Mouse (Mus musculus) limb, embryonic 15.5 days (tissue): ENCODE measurements around the gene Luzp1. TPM values are rescaled to one million over a fixed set of nuclear protein-coding genes. Genes with fewer than 3 reads are reported as not detected.

ENCODE experiments used
- ATAC-seq: fragments of 200-750 bp; cut with Nextera tagmentation; 2 replicates; pipeline ENCODE4 v1.8.0; 2017; ENCODE audit warnings: low read depth, moderate TSS enrichment; ENCODE audit not compliant: insufficient number of reproducible peaks, low FRiP score, low TSS enrichment
- H3K27ac ChIP-seq: fragments of 300-500 bp; sonication (generic); 2 replicates; pipeline ENCODE4 v1.5.1; 2015; ENCODE audit warnings: moderate library complexity, mild to moderate bottlenecking, inconsistent platforms
- H3K27me3 ChIP-seq: fragments of 300-500 bp; sonication (generic); 2 replicates; pipeline ENCODE4 v1.6.1; 2015; ENCODE audit warnings: inconsistent platforms
- H3K36me3 ChIP-seq: fragments of 300-500 bp; sonication (generic); 2 replicates; pipeline ENCODE4 v1.6.1; 2015; ENCODE audit warnings: inconsistent platforms
- H3K4me1 ChIP-seq: fragments of 300-500 bp; sonication (generic); 2 replicates; pipeline ENCODE4 v1.6.1; 2015; ENCODE audit warnings: inconsistent platforms
- H3K4me2 ChIP-seq: fragments of 300-500 bp; sonication (generic); 2 replicates; pipeline ENCODE4 v1.6.1; 2015; ENCODE audit warnings: mild to moderate bottlenecking, inconsistent platforms
- H3K4me3 ChIP-seq: fragments of 300-500 bp; sonication (generic); 2 replicates; pipeline ENCODE4 v1.5.1; 2015; ENCODE audit warnings: mild to moderate bottlenecking, inconsistent platforms
- H3K9ac ChIP-seq: fragments of 300-500 bp; sonication (generic); 2 replicates; pipeline ENCODE4 v1.6.1; 2015; ENCODE audit warnings: inconsistent platforms
- H3K9me3 ChIP-seq: fragments of 300-500 bp; sonication (generic); 2 replicates; pipeline ENCODE4 v1.6.1; 2016; ENCODE audit warnings: inconsistent platforms
- WGBS: fragments of 180-500 bp; shearing (Covaris S2); methylation state at CpG from one replicate; pipeline ENCODE4 v1.1.7; 2015; 5-methylcytosine and 5-hydroxymethylcytosine counted together
- polyA plus RNA-seq: library from polyadenylated mRNA; unstranded; fragments of >200 nt; fragmentation: Nextera tagmentation; extraction: Ambion mirVana; gene quantifications from 2 replicates; pipeline ENCODE4 v1.2.1, GENCODE M21; 2015

Gene Luzp1
- polyA plus RNA-seq, 1 experiment from 2014 or later: 132 TPM

GRCm38 (mm10) chr4:136463436-136463835, 6.1 kb upstream of the Luzp1 start:
- H3K27me3 ChIP-seq: peaks cover 8% of the 10 kb centered on the region
- H3K4me3 ChIP-seq: peak overlapping the region; percentile 69
- peak overlapping the region; percentile 98 for H3K4me2 ChIP-seq
- ATAC-seq: no peak
- 32% methylated on average over 9 of the region's 9 CpGs for WGBS
- peaks cover 34% of the 10 kb centered on the region for H3K4me1 ChIP-seq
- no peak overlapping the region for H3K9ac ChIP-seq
- H3K27ac ChIP-seq: no peak overlapping the region
- H3K36me3 ChIP-seq: no peaks in the 10 kb centered on the region
- H3K9me3 ChIP-seq: no peaks in the 10 kb centered on the region

DNA sequence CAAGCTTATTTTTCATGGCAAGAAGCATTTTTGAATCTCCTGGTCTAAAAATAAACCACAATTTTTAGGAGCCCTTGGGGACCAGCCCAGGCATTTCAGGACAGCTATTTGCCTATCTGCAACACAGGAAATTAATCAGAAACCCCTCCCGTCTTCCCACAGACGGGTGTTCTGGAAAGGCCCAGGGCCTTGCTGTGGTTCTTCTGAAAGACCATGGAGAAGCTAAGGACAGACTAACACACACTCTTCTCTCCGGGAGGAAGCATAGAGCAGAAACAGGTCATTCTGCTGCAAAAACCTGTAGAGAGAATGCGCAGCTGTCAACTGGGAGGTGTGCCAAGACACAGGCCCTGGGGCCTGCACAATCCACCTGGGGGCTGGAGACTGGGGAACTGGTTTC, 3.3 kb upstream of the Luzp1 start:
- no peak overlapping the region for H3K4me2 ChIP-seq
- peaks cover 8% of the 10 kb centered on the region for H3K27me3 ChIP-seq
- H3K4me3 ChIP-seq: no peak overlapping the region
- no peaks in the 10 kb centered on the region for H3K36me3 ChIP-seq
- no peak overlapping the region for H3K9ac ChIP-seq
- peaks cover 49% of the 10 kb centered on the region for H3K4me1 ChIP-seq
- no peaks in the 10 kb centered on the region for H3K9me3 ChIP-seq
- peak overlapping the region; percentile 71 for H3K27ac ChIP-seq
- WGBS: 14% methylated on average over 4 of the region's 4 CpGs
- ATAC-seq: no peak

DNA sequence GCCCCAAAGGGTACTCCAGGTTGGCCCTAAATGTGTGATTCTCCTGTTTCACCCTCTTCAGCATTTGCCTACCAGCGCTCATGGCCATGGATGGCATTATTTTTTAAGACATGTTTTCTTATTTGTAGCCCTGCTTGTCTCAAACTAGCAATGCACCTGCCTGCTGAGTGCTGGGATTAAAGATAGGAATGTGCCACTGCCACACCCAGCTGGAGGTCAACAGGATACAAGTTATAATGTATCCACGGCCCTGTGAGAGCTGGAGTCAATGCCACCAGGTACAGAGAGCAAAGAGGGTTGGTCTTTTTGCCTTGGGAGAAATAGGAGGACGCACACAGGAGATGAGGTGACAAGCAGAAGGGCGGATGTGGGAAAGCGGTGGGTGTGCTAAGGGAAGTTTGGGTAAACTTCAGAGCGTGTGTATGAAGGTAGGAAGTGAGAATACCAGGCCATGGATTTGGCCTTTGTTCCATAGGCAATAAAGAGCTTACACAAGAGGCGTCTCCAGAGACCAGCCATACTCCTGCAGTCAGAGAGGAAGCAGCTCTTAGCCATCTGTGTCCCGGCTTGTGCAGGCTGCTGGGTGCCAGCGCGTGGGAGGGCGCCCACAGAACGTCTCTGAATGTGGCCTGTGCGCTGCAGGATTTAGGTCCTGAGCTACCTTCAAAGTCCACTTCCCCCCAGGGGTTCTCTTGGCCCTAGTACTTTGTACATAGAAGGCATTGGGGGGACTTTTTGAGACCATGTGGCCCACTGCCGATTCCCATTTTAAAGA, 821 bp upstream of the Luzp1 start:
- peak overlapping the region; percentile 88; the same call in 1 of the 2 replicates for H3K4me3 ChIP-seq

DNA sequence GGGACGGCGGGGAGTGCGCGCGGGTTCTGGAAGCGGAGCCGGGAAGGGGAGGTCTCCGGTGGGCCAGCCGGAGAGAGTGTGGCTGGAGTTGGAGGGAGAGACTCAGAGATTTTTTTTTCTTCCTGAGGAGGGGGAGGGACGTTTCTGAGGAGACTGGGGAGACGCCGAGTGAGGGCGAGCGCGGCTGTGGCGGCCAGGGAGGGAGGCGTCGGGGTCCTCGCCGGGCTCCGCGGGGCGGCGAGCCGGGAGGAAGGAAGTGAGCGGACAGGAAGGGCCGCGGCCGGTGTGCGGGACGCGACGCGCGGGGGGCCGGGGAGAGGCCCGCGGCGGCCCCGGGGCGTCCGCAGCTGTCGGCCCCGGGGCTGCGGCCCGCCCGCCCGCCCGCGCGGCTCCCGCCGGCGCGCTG, 383 bp downstream of the Luzp1 start:
- WGBS: under 1% methylated on average over 23 of the region's 55 CpGs
- peak overlapping the region; percentile 98 for H3K27ac ChIP-seq
- peak overlapping the region; percentile 59 for H3K4me2 ChIP-seq
- peaks cover 40% of the 10 kb centered on the region for H3K4me1 ChIP-seq
- no peaks in the 10 kb centered on the region for H3K27me3 ChIP-seq
- H3K9me3 ChIP-seq: no peaks in the 10 kb centered on the region
- peak; percentile 87 for ATAC-seq
- H3K9ac ChIP-seq: peak overlapping the region; percentile 84
- no peaks in the 10 kb centered on the region for H3K36me3 ChIP-seq
- H3K4me3 ChIP-seq: peak overlapping the region; percentile 88

More for the DNA sequence above, 821 bp upstream of the Luzp1 start:
- Histone ChIP-seq H3K36me3 (no peaks in the 10 kb centered on the region), H3K9ac (no peak overlapping the region), H3K27ac (no peak overlapping the region), H3K4me2 (peak overlapping the region; percentile 59; the same call in 1 of the 2 replicates), H3K27me3 (no peaks in the 10 kb centered on the region), H3K4me1 (peaks cover 41% of the 10 kb centered on the region), H3K9me3 (no peaks in the 10 kb centered on the region)
- 74% methylated on average over 14 of the region's 14 CpGs for WGBS
- ATAC-seq: no peak; the same call in 1 of the 2 replicates

DNA sequence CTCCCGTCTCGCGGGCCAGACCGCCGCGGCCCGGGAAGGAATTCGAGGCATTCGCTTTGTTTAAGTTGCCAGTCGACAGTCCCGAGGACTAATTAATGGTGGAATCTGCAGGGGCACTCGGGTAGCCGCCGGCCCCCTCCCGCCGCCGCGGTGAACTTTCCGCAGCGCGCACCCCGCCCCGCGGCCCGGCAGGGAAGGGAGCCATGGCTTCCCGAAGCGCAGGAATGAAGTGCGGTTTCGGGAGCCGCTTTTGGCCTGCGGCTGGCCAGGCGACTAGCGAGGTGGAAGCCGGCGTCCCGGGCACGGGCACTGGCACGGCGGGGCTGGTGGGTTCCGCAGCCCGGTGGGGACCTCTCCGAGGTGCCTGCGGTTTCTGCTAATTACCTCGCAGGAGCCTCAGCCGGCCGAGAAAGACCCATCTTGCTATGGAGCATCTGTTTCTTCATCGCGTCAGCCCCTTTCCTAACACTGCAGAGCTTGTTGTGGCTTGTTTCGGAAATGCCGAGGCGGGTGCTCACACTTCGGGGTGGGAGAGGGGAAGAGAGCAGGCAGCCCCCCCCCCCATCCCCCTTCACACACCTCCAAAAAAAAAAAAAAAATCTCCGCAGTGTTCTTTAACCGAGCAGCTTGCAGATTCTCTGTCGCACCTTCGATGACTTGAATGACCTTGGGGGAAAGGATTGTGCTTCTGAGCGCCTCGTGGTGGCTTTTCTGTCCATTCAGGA, 948 bp downstream of the Luzp1 start:
- Histone ChIP-seq H3K9me3 (no peaks in the 10 kb centered on the region), H3K27me3 (no peaks in the 10 kb centered on the region), H3K36me3 (no peaks in the 10 kb centered on the region), H3K9ac (peak overlapping the region; percentile 84), H3K4me2 (peak overlapping the region; percentile 59), H3K4me3 (peak overlapping the region; percentile 88), H3K27ac (peak overlapping the region; percentile 98), H3K4me1 (peaks cover 36% of the 10 kb centered on the region)
- no peak for ATAC-seq
- 0% methylated on average over 52 of the region's 58 CpGs for WGBS

- 97% methylated on average over 1 of the region's 1 CpGs for WGBS
- ATAC-seq: no peak
- Histone ChIP-seq H3K4me3 (no peak overlapping the region), H3K4me2 (no peak overlapping the region), H3K4me1 (peaks cover 7% of the 10 kb centered on the region), H3K36me3 (no peaks in the 10 kb centered on the region), H3K9ac (no peak overlapping the region), H3K27me3 (no peaks in the 10 kb centered on the region), H3K27ac (no peak overlapping the region), H3K9me3 (no peaks in the 10 kb centered on the region)
These were observed 7.1 kb downstream of the Luzp1 start for GRCm38 (mm10) chr4:136476692-136477091.

GRCm38 (mm10) chr4:136486549-136486948, 17.0 kb downstream of the Luzp1 start:
- Histone ChIP-seq H3K4me2 (no peak overlapping the region), H3K9me3 (no peaks in the 10 kb centered on the region), H3K9ac (no peak overlapping the region), H3K36me3 (0 out of 2 replicates have a peak, but pooled peaks cover 3% of the 10 kb centered on the region), H3K4me3 (no peak overlapping the region), H3K27me3 (no peaks in the 10 kb centered on the region), H3K4me1 (no peaks in the 10 kb centered on the region), H3K27ac (no peak overlapping the region)
- ATAC-seq: no peak
- WGBS: 86% methylated on average over 2 of the region's 2 CpGs

DNA sequence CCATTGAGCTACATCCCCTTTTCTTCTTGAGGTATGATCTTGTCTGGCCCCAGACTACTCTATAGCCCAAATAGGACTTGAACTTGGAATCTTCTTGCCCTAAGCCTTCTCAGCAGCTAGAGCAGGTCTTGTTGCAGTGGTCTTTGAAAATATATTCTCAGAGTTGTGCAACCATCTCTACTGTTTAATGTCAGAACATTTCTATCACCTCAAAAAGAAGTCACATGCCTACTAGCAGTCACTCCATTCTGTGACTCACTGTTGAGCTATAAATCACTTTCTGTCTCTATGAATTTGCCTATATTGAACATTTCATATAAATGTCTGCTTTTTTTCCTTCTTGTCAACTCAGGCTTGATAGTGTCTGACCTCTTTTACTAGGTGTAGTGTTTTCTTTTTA, 26.4 kb downstream of the Luzp1 start:
- Histone ChIP-seq H3K27ac (no peak overlapping the region), H3K9ac (no peak overlapping the region)

DNA sequence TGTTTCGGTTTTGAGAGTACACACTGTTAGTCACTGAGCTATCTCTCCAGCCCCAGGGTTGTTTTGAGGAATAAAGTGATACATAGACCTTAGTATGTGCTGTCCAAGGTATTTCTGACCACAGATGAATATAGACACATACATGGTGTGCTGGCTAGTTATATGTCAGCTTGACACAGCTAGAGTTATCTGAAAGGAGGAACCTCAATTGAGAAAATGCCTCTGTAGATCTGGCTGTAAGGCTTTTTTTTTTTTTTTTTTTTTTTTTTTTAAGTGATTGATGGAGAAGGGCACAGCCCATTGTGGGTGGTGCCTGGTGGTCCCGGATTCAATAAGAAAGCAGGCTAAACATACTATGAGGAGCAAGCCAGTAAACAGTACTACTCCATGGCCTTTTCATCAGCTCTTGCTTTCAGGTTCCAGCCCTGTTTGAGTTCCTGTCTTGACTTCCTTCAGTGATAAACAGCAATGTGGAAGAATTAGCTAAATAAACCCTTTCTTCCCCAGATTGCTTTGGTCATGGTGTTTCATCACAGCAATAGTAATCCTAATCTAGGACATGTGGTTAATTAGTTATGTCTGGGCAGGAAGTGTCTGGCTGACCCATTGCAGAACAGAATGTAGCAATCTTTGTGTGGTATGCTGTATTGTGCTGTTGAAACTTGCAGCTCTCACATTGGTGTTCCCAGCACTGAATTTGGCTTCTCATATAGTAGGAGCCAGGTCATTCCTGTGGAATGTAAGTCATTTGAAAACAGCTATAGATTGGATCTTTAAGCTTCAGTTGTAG, 36.1 kb downstream of the Luzp1 start:
- ATAC-seq: no peak

More for the DNA sequence above, 26.4 kb downstream of the Luzp1 start:
- no peak for ATAC-seq
- no peak overlapping the region for H3K4me2 ChIP-seq
- H3K9me3 ChIP-seq: no peaks in the 10 kb centered on the region
- H3K36me3 ChIP-seq: no peaks in the 10 kb centered on the region
- no peak overlapping the region for H3K4me3 ChIP-seq
- H3K27me3 ChIP-seq: no peaks in the 10 kb centered on the region
- H3K4me1 ChIP-seq: peaks cover 4% of the 10 kb centered on the region; the same call in 1 of the 2 replicates

DNA sequence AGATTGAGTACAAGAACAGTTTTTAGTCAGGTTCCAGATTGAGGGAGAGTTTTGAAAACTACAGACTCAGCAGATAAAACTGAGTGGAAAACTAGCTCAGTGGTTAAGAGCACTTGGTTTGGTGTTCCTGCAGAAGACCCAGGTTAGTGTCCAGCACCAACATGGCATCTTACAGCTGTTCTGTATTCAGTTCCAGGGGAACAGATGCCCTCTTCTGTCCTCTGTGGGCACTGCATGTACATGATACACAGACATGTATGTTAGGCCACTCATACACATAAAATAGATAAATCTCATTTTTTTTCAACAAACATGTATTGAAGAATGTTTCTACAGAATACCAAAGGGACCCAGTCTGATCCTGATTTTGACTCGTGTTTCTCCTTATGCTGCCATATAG, 40.3 kb downstream of the Luzp1 start:
- no peak overlapping the region for H3K4me3 ChIP-seq

More for the DNA sequence above, 36.1 kb downstream of the Luzp1 start:
- Histone ChIP-seq H3K4me3 (no peak overlapping the region), H3K4me1 (no peaks in the 10 kb centered on the region), H3K27ac (no peak overlapping the region), H3K9ac (no peak overlapping the region), H3K9me3 (no peaks in the 10 kb centered on the region), H3K4me2 (no peak overlapping the region), H3K27me3 (no peaks in the 10 kb centered on the region), H3K36me3 (no peaks in the 10 kb centered on the region)
- WGBS: 50% methylated on average over 2 of the region's 2 CpGs

GRCm38 (mm10) chr4:136511708-136512107, 42.1 kb downstream of the Luzp1 start:
- Histone ChIP-seq H3K9me3 (no peaks in the 10 kb centered on the region), H3K9ac (no peak overlapping the region), H3K4me1 (peaks cover 18% of the 10 kb centered on the region), H3K36me3 (no peaks in the 10 kb centered on the region), H3K27ac (no peak overlapping the region), H3K4me3 (no peak overlapping the region), H3K4me2 (no peak overlapping the region), H3K27me3 (no peaks in the 10 kb centered on the region)
- 42% methylated on average over 4 of the region's 4 CpGs for WGBS
- ATAC-seq: no peak

More for the DNA sequence above, 40.3 kb downstream of the Luzp1 start:
- Histone ChIP-seq H3K4me2 (no peak overlapping the region), H3K9ac (no peak overlapping the region), H3K27ac (no peak overlapping the region), H3K36me3 (no peaks in the 10 kb centered on the region), H3K4me1 (peaks cover 14% of the 10 kb centered on the region), H3K27me3 (no peaks in the 10 kb centered on the region), H3K9me3 (no peaks in the 10 kb centered on the region)
- ATAC-seq: no peak
- 61% methylated on average over 1 of the region's 1 CpGs for WGBS
